Mouse (Mus musculus): ENCODE results near the gene Lrrc15.

DNA sequence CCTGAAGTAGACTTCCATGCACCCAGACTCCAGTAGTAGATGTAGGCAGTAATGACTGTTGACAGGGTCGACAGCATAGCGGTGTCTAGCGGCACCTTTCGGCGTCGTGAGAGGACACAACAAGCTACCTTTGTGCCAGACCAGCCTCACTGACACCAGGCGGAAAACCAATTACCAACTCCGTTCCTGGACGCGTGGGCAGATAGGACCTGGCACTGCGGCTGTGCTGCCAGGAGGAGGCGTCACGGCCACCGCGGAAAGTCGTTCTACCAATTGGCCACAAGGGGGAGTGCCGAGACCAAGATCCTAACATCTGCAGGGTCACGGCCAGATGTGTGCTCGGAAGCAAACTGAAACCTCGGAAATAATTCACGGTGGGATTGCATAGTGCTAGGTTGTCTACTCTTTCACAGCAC, 31.0 kb downstream of the Lrrc15 start:
- TF ChIP-seq CTCF (IDR thresholded peaks at IDR 0.05; ENCODE audit: borderline replicate concordance, extremely low read depth, insufficient read depth, insufficient read length) (peak; percentile 93), POLR2A (IDR thresholded peaks at IDR 0.05; ENCODE audit: borderline replicate concordance, extremely low read depth, insufficient read depth, insufficient read length, poor library complexity, severe bottlenecking) (no peak)

Measured in brain, embryonic 14.5 days (tissue).